Mouse (Mus musculus): ENCODE results near the gene Lgi2.

The Lgi2 gene

DNA sequence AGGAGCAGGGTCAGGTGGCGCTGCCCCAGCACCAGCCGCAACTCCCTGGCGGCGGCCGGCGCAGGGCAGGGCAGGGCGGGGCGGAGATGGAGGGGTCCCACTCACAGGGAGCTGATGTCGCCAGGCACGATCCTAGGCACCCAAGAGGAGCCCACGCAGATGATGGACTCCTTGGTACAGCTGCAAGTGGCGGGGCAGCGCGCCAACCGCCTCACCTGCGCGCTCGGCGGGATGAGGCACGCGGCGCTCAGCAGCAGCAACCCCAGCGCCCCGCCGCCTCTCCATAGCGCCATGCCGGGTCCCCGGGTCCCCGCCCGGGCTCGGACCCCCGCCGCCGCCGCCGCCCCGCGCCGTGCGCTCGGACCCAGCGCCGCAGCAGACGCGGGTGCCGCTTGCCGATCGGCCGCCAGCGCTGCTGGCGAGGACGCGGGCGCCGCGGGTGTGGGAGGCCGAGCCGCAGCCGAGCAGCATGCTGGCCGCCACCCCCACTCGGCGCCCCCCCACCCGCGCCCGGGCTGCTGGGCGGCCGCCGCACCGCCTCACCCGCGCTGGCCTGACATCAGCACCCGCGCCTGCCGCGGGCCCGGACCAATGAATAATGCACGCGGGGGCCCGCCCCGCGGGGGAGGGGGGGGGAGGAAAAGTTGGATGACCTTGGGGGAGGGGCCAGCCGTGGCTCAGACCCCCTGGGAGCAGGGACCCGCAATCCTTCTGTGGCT is at the start of gene Lgi2:
TSS of gene Lgi2 (minus strand) at position 650 of the 719 bp plus-strand sequence.
- peak; percentile 12 for DNase-seq (ENCODE audit: low read depth, low spot score)

DNA sequence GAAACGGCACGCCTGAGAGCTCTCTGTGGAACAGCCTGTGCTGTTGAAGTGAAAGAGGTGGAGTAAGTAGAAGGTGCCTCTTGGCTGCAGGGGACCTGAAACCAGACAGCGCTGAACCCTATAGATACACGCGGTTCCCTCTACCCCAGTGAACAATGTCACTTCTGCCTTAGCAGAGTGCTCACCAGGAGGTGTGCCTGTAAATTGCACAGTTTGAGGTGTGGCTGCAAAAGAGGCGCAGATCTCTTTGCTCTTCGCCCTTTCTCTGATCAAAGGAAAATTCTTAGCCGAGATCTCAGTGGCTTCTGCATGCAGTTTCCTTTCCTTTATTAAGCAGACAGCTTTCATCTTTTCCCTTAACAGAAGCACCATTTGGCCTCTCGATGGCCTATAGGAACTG is 49.2 kb upstream of the Lgi2 start:
- DNase-seq (ENCODE audit: low read depth, low spot score) = no peak

DNA sequence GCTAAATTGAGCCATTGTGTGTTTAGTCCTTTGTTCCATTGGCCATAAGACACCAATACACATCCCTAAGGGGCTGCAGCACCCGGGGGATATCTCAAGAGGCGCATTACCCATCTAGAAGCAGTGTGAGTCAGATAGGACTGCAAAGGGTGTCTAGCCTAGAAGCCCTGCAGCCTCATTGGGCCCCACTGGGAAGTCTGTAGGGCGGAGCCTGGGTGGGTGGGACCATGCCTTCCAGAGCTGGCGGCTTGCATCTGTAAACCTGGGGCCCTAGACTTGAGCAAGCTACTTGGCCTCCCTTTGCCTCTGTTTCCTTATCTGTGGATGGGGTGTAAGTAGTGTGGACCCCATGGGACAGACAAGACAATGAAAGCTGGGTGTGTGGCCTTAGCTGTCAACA is 48.4 kb upstream of the Lgi2 start:
- no peak for DNase-seq (ENCODE audit: low read depth, low spot score)

DNA sequence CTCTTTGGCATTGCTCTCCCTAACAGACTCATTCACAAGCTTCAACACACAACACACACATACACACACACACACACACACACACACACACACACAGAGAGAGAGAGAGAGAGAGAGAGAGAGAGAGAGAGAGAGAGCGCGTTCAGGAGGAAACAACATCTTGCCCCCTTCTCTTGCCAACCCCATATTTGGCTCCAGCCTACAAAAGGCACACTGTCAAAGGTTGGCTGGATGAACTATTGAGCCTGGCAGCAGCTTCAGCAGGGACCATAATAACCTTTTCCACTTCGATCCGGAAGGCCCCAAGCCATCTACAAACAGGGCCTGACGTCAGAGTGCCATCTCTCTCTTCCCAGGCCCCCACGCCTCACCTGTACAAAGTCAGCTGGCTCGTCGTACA is 46.5 kb upstream of the Lgi2 start:
- DNase-seq (ENCODE audit: low read depth, low spot score) = no peak

DNA sequence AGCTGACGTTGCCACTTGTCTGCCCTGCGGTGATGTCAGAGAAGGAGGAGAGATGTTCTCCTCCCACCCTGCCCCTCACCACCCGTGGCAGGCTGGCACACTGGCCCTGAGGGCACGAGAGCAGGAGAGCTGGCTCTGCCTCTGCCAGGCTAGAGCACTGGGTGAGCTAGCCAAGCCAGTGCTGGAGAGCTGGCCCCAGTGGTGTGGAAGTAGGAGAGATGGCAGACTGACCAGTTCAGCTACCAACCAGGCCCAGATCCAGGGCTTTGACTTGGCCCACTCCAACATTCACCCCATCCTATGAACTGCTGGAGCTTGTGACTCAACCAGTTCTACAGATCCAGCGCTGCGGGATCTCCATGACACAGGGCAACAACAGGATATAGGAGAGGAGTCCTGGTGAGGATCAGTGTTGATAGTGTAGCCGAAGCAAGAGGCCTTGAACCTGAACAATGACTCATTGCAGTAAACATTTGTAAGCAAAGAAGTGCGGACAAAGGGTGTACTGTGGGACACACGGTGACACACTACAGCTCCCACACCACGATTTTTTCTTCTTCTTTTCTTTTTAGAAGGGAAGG is 45.1 kb upstream of the Lgi2 start:
- DNase-seq (ENCODE audit: low read depth, low spot score) = no peak

DNA sequence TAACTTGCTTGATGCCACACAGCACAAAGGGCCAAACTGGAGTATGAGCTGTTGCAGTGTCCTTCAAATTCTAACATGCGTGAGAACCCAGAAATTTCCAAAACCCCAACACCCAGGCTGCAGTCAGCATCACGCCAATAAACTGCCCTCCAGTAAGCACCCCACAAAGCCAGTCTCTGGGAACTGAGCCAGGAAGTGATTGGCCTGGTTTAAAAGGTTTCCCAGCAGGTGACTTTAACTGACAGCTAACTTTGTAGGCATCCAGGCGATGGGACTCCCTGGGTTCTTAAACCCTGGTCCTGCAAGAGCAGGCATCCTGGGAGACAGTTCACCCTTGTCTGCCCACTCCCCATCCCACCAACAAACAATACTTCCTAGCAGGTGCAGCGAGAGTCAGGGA is 44.0 kb upstream of the Lgi2 start:
- DNase-seq (ENCODE audit: low read depth, low spot score) = no peak

DNA sequence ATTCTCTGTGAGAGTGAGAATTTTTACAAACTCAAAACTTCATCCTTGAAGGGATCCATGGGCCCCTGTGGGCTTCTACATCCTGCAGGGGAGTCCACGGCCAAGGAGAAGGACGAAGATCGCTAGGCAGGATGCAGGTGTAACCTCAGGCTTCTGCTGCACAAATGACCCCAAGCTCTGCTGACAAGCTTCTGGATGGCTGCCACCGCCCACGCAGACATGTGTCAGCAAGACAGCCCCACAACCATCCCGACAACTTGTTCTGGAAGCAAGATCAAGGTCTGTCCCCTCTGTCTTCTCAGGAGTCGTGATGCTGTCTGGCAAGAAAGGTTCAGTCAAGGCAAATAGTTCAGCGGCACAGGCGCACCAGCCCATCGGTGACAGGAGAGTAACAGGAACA is 43.4 kb upstream of the Lgi2 start:
- DNase-seq (ENCODE audit: low read depth, low spot score) = no peak

DNA sequence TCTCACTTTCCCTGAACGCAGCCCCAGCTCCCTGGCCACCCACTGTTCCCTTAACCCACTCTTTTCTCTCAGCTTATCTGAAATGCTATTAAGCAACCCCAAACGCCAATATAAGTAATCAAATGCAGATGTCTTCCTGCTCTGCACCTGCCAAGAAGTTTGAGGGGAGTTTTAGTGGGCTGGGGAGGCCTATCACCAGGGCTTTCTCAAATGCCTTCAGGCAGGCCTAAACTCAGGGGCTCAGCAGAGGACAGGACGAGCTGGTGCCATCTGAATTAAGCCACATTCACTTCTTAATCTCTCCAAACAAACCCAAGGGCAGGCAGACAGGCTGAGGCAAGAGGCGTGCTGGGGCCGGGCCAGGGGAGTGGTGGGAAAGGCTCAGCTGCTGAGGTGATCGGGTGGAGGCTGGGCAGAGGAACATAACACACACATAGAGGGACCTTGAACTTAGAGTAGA is 38.4 kb upstream of the Lgi2 start:
- no peak for DNase-seq (ENCODE audit: low read depth, low spot score)

DNA sequence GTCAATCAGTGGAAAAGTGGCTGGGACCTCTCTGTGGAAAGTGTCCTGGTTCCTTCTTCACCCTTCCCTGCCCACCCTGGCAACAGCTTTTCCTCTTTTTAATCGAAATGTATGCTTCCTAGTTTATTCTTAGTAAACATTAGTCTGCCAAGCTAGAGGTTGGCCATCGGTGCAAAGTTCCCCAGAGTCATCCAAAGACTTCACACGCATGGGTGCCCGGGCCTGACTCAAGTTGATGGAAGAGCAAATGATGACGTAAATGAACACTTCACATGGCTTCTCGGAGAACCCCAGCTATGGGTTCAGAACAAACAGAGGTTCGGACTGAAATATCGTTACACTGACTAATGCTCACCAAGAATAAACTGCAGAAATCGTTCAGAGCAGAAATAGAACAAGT is 24.4 kb upstream of the Lgi2 start:
- no peak for DNase-seq (ENCODE audit: low read depth, low spot score)

DNA sequence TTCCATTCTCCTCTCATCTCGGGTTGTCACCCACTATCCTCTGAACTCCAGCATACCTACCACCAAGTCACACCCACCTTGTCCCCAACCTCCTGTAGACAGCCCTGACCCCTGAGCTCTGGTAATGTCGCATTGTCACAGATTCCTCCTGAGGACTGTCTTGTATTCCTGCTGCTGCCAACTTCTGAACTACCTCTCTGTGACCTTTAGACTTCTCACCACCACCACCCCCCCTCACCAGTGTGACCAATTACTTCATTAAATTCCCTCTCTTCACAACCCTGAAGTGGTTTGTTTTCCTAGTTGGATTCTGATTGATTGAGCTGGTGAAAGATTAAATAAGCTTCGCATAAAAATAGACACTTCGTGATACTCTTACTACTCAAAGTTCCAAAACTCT is 22.4 kb upstream of the Lgi2 start:
- DNase-seq (ENCODE audit: low read depth, low spot score) = no peak

DNA sequence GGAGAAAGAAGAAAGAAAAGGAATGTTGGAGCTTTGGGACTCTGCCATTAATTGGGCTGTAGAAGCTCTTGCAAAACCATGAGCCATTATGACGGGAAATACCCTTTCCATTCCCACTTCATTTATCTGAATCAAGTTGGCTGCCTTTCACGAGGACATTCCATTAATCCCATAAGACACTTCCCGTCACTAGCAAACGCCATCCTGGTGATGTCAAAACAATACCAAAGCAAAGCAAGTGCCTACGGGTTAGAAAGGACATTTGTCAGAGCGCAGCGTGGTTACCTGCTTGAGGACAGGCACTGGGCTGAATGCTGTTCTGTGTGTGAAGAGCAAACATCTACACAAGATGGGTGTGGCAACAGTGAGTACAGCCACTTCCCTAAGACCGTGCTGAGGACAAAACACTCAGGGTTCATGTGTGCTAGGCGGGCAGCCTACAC is 21.1 kb upstream of the Lgi2 start:
- no peak for DNase-seq (ENCODE audit: low read depth, low spot score)

DNA sequence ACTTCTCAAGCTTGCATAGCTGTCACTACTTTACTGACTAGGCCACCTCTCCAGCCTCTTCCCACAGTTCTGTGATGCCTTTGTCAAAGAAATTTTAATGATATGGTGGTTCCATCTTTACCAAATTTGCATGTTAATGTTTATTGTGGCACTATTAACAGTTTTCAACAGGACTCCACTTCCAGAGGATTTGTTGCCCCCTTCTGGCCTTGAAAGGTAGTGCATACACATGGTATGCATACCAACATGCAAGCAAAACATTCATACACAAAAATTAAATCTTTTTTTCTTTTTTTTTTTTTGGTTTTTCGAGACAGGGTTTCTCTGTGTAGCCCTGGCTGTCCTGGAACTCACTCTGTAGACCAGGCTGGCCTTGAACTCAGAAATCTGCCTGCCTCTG is 6.3 kb upstream of the Lgi2 start:
- DNase-seq (ENCODE audit: low read depth, low spot score) = peak; percentile 33

DNA sequence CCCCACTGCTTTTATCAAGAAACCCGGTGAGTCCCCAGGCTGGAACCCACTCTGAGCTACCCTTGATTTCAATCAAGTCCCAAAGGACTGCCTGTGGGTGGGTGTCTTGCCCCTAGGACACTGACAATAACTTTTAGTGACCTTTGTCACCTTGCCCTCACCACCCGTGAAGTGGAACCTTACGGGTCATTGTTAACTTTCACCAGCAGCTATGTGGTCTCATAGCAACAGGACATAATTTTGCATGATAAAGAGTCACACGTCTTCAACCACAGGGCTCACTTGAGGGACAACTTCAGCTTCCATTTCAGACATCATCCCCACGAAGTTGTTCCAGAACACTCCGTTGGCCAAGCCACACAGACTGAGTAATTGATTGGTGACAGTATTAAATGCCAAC is 4.5 kb upstream of the Lgi2 start:
- peak; percentile 63 for DNase-seq (ENCODE audit: low read depth, low spot score)

DNA sequence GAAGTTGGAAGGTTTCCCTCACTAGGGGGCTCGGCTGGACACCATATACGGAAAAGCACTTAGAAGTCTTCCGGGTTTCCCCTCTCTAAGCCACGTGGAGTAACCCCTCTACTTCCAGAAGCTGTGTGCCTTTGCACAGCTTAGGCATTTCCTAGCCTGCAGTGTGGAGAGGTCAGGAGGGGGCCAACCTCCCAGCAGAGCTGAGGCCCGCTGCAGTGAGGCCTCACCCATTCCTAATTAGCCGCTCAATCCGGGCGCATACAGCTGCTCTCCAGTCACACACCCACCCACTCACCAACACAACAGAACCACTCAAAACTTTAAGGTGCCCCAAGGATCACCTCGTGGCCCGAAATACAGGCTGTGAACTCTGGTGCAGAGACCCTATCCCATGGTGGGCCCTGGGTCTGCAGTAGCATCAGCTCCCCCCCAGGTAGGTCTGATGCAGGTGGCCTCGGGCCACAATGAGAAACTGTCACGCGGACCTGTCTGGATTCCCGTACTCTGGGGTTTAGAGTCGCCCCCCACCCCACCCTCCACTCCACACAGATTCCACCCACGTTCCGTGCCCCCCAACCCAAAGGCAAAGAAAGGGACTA is 949 bp downstream of the Lgi2 start:
- DNase-seq (ENCODE audit: low read depth, low spot score) = peak; percentile 29

DNA sequence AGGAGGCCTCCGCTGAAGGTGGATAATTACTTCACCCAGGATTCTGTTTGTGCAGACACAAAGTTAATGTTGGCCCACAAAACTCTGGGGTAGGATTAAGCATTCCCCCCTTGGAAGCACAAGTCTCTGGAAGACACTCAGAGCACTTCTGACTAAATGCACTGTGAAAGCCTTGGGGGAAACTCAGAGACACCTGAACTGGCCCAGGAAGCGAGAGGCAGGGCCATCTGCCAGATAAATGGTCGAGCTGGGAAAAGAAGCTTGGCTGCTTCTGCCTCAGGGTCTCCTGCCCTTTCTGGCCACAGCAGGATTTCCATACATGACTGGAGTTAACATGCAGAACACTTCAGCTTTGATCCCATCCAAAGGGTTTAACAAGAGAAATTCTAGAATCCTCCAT is 1.9 kb downstream of the Lgi2 start:
- DNase-seq (ENCODE audit: low read depth, low spot score) = no peak

DNA sequence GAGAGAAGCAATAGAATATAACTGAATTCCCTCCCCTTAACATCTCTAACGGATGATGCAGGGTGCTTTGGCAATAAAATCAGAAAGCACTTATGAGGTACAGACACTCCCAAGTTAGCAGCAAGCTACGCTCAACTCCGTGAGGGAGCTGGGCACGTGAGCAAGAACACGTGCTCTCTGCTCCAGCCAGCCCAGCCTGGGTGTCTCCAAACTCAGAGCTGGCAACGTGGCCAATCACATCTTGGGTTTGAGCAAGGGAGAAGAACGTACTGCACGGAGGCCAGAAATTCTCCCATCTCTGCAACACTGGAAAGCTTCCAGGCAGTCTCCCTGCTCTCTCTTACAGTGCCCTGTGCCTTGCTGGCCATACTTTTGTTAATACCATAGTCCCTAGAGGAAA is 6.0 kb downstream of the Lgi2 start:
- no peak for DNase-seq (ENCODE audit: low read depth, low spot score)

DNA sequence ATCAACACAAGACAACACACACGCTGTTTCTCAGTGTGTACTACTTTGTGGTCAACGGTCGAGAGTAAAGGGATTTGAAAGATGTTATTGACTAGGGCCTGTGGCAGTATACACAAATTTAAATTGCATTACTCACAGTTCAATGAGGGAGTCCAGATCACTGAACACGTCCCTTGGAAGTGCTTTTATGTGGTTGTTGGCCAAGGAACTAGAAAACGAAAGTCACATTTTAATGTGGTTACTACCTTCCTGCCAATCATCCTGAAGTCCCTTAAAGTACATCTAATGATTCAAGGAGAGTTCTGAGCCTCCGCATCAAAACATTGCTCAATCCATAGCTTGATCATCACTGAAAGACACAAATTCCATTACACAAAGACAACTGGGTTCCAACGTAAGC is 10.7 kb downstream of the Lgi2 start:
- no peak for DNase-seq (ENCODE audit: low read depth, low spot score)

DNA sequence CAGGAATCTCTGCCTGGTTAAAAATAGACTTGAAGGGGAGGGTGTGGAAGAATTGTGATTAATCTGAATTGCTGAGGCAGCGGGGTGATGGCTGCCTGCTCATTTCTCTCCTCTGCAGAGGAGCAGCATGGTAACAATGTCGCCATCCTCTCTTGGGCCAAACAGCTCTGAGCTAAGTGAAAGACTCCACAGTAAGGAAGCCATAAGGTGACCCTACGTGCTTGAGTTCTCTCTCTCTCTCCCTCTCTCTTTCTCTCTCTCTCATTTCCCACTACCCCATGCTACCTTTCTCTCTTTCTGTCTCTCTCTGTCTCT is 15.0 kb downstream of the Lgi2 start:
- no peak for DNase-seq (ENCODE audit: low read depth, low spot score)

DNA sequence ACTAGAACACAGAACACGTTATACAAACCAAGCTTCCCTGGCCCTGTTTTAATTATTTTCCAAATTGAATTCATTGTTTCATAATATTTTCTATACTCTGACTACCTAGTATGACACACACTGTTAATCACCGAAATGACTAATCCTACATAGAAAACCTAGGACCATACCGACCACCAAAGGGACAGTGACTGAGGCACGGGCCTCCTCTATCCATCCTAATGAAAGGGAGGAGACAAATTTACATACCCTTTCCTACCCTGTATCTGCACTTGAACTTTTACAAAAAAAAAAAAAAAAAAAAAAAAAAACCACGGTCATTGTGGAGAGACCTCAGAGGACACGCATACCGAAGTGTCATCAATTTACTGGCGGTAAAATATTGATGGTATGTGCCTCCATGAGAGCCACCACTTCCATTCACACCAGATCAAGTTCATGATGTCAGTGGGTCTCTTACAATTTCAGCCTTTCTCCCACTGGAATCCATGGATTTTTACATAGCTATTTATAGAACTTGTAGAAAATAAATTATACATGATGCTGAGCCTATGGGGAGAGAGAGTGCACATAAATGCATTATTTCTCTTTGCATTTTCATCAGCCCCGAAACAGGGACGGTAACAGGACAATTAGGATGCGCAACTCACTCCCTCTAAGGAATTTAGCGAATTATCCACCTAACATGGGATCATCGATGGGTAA is 15.5 kb downstream of the Lgi2 start:
- no peak for DNase-seq (ENCODE audit: low read depth, low spot score)

DNA sequence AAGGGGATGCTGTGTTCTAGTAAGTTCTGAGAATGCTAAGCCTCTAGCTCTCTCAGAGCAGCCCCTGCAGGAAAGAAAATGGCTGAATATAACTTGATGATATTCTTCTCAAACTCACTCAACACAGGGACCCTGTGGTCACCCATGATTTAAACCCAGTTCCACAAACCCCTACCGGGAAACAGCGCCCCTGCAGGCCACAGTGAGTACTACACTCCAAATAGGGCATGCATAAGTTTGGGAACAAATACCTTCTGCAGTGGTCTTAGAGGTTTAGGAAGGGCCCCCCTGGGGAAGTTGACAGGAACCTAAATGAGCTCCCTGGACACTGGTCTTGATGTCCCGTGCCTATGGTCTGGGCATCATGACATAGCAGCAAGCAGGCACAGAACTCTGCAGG is 19.3 kb downstream of the Lgi2 start:
- peak; percentile 39 for DNase-seq (ENCODE audit: low read depth, low spot score)

DNA sequence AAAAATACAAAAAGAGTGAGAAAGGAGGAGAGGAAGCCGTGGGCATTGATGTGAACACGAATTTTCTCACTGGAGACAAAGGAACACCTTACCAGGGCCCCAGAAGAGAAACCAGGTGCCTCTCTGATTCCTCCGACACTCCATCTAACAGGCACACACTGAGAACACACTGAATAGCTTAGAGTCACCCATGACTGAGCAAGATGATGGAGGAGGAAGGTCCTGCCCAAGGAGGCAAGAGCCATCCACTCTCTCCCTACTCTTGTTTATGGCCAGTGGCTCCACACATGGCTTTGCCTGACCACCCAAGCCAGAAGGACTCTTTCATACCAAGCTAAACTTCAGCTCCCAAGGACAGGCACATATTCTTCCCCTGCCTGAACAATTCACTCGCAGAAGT is 22.5 kb downstream of the Lgi2 start:
- DNase-seq (ENCODE audit: low read depth, low spot score) = no peak

DNA sequence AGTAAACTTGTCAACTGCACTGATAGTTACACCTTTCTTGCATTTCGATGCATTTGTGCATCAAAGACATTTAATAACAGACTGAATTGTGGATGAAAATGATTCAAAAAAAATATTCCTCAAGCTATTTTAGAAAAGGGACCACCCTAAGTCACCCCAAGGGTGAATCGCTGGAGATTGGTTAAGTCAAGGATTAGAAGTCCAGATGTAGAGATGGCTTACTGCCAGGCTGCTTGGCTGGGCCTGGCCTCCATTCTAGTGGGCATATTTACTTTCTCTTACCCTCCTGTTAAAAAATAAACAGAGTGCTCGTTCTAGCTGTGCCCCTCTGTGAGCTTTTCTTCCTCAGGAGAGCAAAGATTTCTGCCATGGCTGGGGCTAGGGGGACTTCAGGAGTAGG is 26.1 kb downstream of the Lgi2 start:
- DNase-seq (ENCODE audit: low read depth, low spot score) = no peak

DNA sequence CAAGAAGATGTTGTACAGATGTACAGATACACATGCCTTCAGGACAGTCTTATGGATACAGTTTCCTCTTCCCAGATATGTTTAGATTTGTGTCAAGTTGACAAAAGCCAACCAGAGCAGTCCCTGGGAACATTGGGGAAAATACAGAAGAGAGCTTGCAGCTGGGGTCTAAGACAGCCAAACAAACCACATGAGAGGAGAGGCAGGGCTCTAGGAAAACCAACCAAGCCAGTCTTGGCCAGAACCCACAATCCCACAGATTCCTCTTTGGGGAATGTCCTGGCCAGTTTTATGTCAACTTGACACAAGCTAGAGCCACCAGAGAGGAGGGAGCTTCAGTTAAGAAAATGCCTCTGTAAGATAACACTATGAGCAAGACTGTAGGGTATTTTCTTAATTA is 26.8 kb downstream of the Lgi2 start:
- no peak for DNase-seq (ENCODE audit: low read depth, low spot score)

Data from ES-CJ7 (cell line).